Comparison of ENCODE assay signal across 13 mouse cellular contexts in the genomic region with DNA sequence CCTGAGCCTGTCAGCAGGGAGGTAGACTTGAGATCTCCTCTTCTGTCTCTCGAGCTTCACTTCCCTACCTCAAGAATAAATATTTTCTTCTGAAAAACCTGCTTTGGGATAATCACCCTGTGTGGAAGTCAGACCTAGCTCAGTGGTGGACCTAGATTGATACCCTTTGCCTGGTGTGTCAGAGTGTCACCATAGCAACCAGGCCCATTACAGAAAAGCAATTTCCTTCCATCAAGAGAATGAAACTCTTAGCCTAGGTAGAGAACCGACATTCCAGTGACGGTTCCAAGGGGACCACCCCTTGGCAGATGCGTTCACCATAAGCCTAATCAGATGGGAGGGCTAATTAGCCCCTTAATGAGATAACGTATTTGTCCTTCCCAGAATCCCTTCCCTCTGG.
"Had no signal": no experiment of that assay in that cellular context is flagged by ENCODE, and none has a peak within 500 bp of the region (broad histone marks: within the 10 kb centered on the region; RNA-seq: fewer than 3 reads in every experiment).

No protein-coding gene starts in this region.

- H3K4me1 ChIP-seq: liver, embryonic 15.5 days; stomach, embryonic 15.5 days had no signal

- H3K36me3 ChIP-seq: limb, embryonic 10.5 days; liver, embryonic 15.5 days; stomach, embryonic 15.5 days had no signal

- H3K27ac ChIP-seq: left cerebral cortex, adult 2 months; limb, embryonic 10.5 days; liver, embryonic 15.5 days; stomach, embryonic 15.5 days had no signal

- H3K4me3 ChIP-seq: left cerebral cortex, adult 2 months; limb, embryonic 10.5 days; liver, embryonic 15.5 days; stomach, embryonic 15.5 days had no signal

- H3K4me2 ChIP-seq: liver, embryonic 11.5 days; liver, embryonic 15.5 days; midbrain, embryonic 11.5 days; stomach, embryonic 15.5 days had no signal

- H3K9me3 ChIP-seq: limb, embryonic 10.5 days; liver, embryonic 15.5 days; stomach, embryonic 15.5 days had no signal

- H3K9ac ChIP-seq: liver, embryonic 15.5 days; stomach, embryonic 15.5 days had no signal

- ATAC-seq: lung, postnatal 0 days had no signal

- DNase-seq: kidney, adult 8-10 months; kidney, postnatal 25 days; lung, adult 2 months; lung, postnatal 36 days; thymus, adult 2 months; thymus, postnatal 25 days had no signal

- H3K27me3 ChIP-seq: liver, embryonic 15.5 days; stomach, embryonic 15.5 days had no signal
